Mouse (Mus musculus): Measurements from ENCODE around the gene Gpr157. TPM values are rescaled to one million over a fixed set of nuclear protein-coding genes. Genes with fewer than 3 reads are reported as not detected.

Gene Gpr157
- total RNA-seq, 2 experiments from 2014 or later = 1.1 to 1.4 TPM

- H3K4me3 ChIP-seq = no peak overlapping the region
- TF ChIP-seq CTCF (conservative IDR thresholded peaks at IDR 0.05) = no peak
- no peak for DNase-seq (ENCODE audit: low spot score in 2 of 2)
- no peak overlapping the region for H3K27ac ChIP-seq
Observed at GRCm38 (mm10) chr4:150102822-150103221, 15.7 kb downstream of the Gpr157 start.

GRCm38 (mm10) chr4:150105671-150106070, 18.5 kb downstream of the Gpr157 start:
- TF ChIP-seq CTCF (conservative IDR thresholded peaks at IDR 0.05) = no peak
- Histone ChIP-seq H3K27ac (no peak overlapping the region), H3K4me3 (no peak overlapping the region)
- DNase-seq (ENCODE audit: low spot score in 2 of 2) = no peak

GRCm38 (mm10) chr4:150106637-150107036, 19.5 kb downstream of the Gpr157 start:
- no peak for DNase-seq (ENCODE audit: low spot score in 2 of 2)
- Histone ChIP-seq H3K4me3 (no peak overlapping the region), H3K27ac (no peak overlapping the region)
- no peak for TF ChIP-seq CTCF (conservative IDR thresholded peaks at IDR 0.05)

- Histone ChIP-seq H3K4me3 (no peak overlapping the region), H3K27ac (no peak overlapping the region)
- no peak for TF ChIP-seq CTCF (conservative IDR thresholded peaks at IDR 0.05)
- peak in 1 of 2 experiments; percentile 24 for DNase-seq (ENCODE audit: low spot score in 2 of 2)
Observed at GRCm38 (mm10) chr4:150109636-150110035, 22.5 kb downstream of the Gpr157 start.

GRCm38 (mm10) chr4:150110373-150110772, 23.2 kb downstream of the Gpr157 start:
- Histone ChIP-seq H3K4me3 (no peak overlapping the region), H3K27ac (no peak overlapping the region)
- TF ChIP-seq CTCF (conservative IDR thresholded peaks at IDR 0.05) = no peak
- DNase-seq (ENCODE audit: low spot score in 2 of 2) = no peak

GRCm38 (mm10) chr4:150112867-150113266, 25.7 kb downstream of the Gpr157 start:
- H3K27ac ChIP-seq = no peak overlapping the region
- TF ChIP-seq CTCF (conservative IDR thresholded peaks at IDR 0.05) = peak; percentile 77
- no peak overlapping the region for H3K4me3 ChIP-seq
- DNase-seq (ENCODE audit: low spot score in 2 of 2) = peak; percentile 51 to 57

- TF ChIP-seq CTCF (conservative IDR thresholded peaks at IDR 0.05) = no peak
- no peak overlapping the region for H3K4me3 ChIP-seq
- no peak for DNase-seq (ENCODE audit: low spot score in 2 of 2)
Observed at GRCm38 (mm10) chr4:150114505-150115061, 27.4 kb downstream of the Gpr157 start.

GRCm38 (mm10) chr4:150117311-150117710, 30.1 kb downstream of the Gpr157 start:
- no peak overlapping the region for H3K27ac ChIP-seq
- TF ChIP-seq CTCF (conservative IDR thresholded peaks at IDR 0.05) = peak; percentile 58
- no peak overlapping the region for H3K4me3 ChIP-seq
- peak in 1 of 2 experiments; percentile 15 for DNase-seq (ENCODE audit: low spot score in 2 of 2)

More at GRCm38 (mm10) chr4:150114505-150115061, 27.4 kb downstream of the Gpr157 start:
- no peak overlapping the region for H3K27ac ChIP-seq

GRCm38 (mm10) chr4:150118163-150118562, 31.0 kb downstream of the Gpr157 start:
- no peak for DNase-seq (ENCODE audit: low spot score in 2 of 2)
- Histone ChIP-seq H3K4me3 (no peak overlapping the region), H3K27ac (no peak overlapping the region)
- TF ChIP-seq CTCF (conservative IDR thresholded peaks at IDR 0.05) = no peak; the same call in 1 of the 2 replicates

- H3K4me3 ChIP-seq = no peak within 1 kb of the TSS
- no peak for DNase-seq (ENCODE audit: low spot score in 2 of 2)
- no peak for TF ChIP-seq CTCF (conservative IDR thresholded peaks at IDR 0.05)
- no peak within 1 kb of the TSS; the same call in 1 of the 2 replicates for H3K27ac ChIP-seq
Observed at GRCm38 (mm10) chr4:150119055-150119454, 31.9 kb downstream of the Gpr157 start, which contains the start of gene Slc2a5. Slc2a5 (plus strand) TSS chr4:150119283.

GRCm38 (mm10) chr4:150119640-150120039, 32.5 kb downstream of the Gpr157 start:
- Histone ChIP-seq H3K27ac (no peak overlapping the region), H3K4me3 (no peak overlapping the region)
- no peak for TF ChIP-seq CTCF (conservative IDR thresholded peaks at IDR 0.05)
- DNase-seq (ENCODE audit: low spot score in 2 of 2) = no peak

GRCm38 (mm10) chr4:150120173-150120833, 33.1 kb downstream of the Gpr157 start:
- no peak for DNase-seq (ENCODE audit: low spot score in 2 of 2)
- no peak for TF ChIP-seq CTCF (conservative IDR thresholded peaks at IDR 0.05)
- Histone ChIP-seq H3K4me3 (no peak overlapping the region), H3K27ac (no peak overlapping the region; the same call in 1 of the 2 replicates)

GRCm38 (mm10) chr4:150121430-150121829, 34.3 kb downstream of the Gpr157 start:
- TF ChIP-seq CTCF (conservative IDR thresholded peaks at IDR 0.05) = no peak
- DNase-seq (ENCODE audit: low spot score in 2 of 2) = no peak
- H3K27ac ChIP-seq = no peak overlapping the region

GRCm38 (mm10) chr4:150122476-150122875, 35.3 kb downstream of the Gpr157 start:
- Histone ChIP-seq H3K4me3 (no peak overlapping the region), H3K27ac (no peak overlapping the region)
- no peak for TF ChIP-seq CTCF (conservative IDR thresholded peaks at IDR 0.05)
- no peak for DNase-seq (ENCODE audit: low spot score in 2 of 2)

More at GRCm38 (mm10) chr4:150121430-150121829, 34.3 kb downstream of the Gpr157 start:
- H3K4me3 ChIP-seq = no peak overlapping the region

Measured in layer of hippocampus, adult 2 months (tissue).